Mouse (Mus musculus) C2C12 (cell line): ENCODE data around the gene Phactr2.

Experiments
- CTCF ChIP-seq: IDR thresholded peaks from one replicate; pipeline ENCODE4 v1.5.1; 2011; ENCODE audit not compliant: control insufficient read depth, insufficient read depth, insufficient read length
- MYOG ChIP-seq: IDR thresholded peaks from one replicate; pipeline ENCODE4 v1.6.1; 2011; ENCODE audit not compliant: control insufficient read depth, insufficient read length; ENCODE audit errors: extremely low read depth
- USF1 ChIP-seq: IDR thresholded peaks from one replicate; pipeline ENCODE4 v1.6.1; 2011; ENCODE audit warnings: low read depth, mild to moderate bottlenecking, control low read depth, moderate library complexity

- TF ChIP-seq CTCF (no peak), MYOG (no peak), USF1 (no peak)
These were observed 138.9 kb downstream of the Phactr2 start for GRCm38 (mm10) chr10:13335347-13335746.
